Mouse (Mus musculus): ENCODE data around the gene Atcay.
"Not testable (repeated sequence)": the region's sequence is repeated elsewhere in the genome, so short reads cannot be mapped to it uniquely, and the experiment has no call there.

The Atcay gene

GRCm38 (mm10) chr10:81177958-81178712 is 52.5 kb downstream of the Atcay start:
- DNase-seq: no peak

GRCm38 (mm10) chr10:81177491-81177925 is 53.1 kb downstream of the Atcay start:
- no peak for DNase-seq

GRCm38 (mm10) chr10:81176466-81177271 is 54.0 kb downstream of the Atcay start, which contains the start of gene Eef2:
Eef2 (plus strand) TSS chr10:81176631.
- peak; percentile 100 for DNase-seq

- no peak for DNase-seq
Measured at GRCm38 (mm10) chr10:81175936-81176465, 54.6 kb downstream of the Atcay start.

GRCm38 (mm10) chr10:81175345-81175701 is 55.3 kb downstream of the Atcay start:
- not testable (repeated sequence) for DNase-seq

- peak; percentile 90 for DNase-seq
Measured at GRCm38 (mm10) chr10:81174617-81175344, 55.9 kb downstream of the Atcay start.

- DNase-seq: peak; percentile 83
Measured at GRCm38 (mm10) chr10:81173132-81173531, 57.5 kb downstream of the Atcay start.

GRCm38 (mm10) chr10:81169411-81169900 is 61.2 kb downstream of the Atcay start:
- not testable (repeated sequence) for DNase-seq

GRCm38 (mm10) chr10:81168521-81169244 is 62.0 kb downstream of the Atcay start:
- peak; percentile 74 for DNase-seq

GRCm38 (mm10) chr10:81168087-81168431 is 62.6 kb downstream of the Atcay start:
- no peak for DNase-seq

- DNase-seq: peak; percentile 100
Measured at GRCm38 (mm10) chr10:81167200-81168086, 63.2 kb downstream of the Atcay start, which contains the start of gene Pias4. Pias4 (minus strand) TSS chr10:81167923.

GRCm38 (mm10) chr10:81165118-81165517 is 65.5 kb downstream of the Atcay start:
- no peak for DNase-seq

GRCm38 (mm10) chr10:81162318-81162652 is 68.3 kb downstream of the Atcay start:
- DNase-seq: no peak

- DNase-seq: no peak
Measured at GRCm38 (mm10) chr10:81161602-81162317, 68.9 kb downstream of the Atcay start.

- DNase-seq: no peak
Measured at GRCm38 (mm10) chr10:81154736-81155135, 75.9 kb downstream of the Atcay start.
